Mouse (Mus musculus) liver, embryonic 16.5 days (tissue): ENCODE data around the gene Olfr801. TPM values are rescaled to one million over a fixed set of nuclear protein-coding genes. Genes with fewer than 3 reads are reported as not detected.

ENCODE experiments used
- ATAC-seq: fragments of 200-750 bp; cut with Nextera tagmentation; 2 replicates; pipeline ENCODE4 v1.8.0; 2017; ENCODE audit warnings: low read depth, mild to moderate bottlenecking, moderate number of reproducible peaks, moderate library complexity
- H3K27ac ChIP-seq: fragments of 300-500 bp; sonication (generic); 2 replicates; pipeline ENCODE4 v1.5.1; 2014; ENCODE audit warnings: mild to moderate bottlenecking, low read length
- H3K27me3 ChIP-seq: fragments of 300-500 bp; sonication (generic); 2 replicates; pipeline ENCODE4 v1.6.1; 2014; ENCODE audit warnings: low read depth, low read length, mixed read lengths; ENCODE audit not compliant: control insufficient read depth, insufficient read depth
- H3K36me3 ChIP-seq: fragments of 300-500 bp; sonication (generic); 2 replicates; pipeline ENCODE4 v1.6.1; 2014; ENCODE audit warnings: mild to moderate bottlenecking; ENCODE audit not compliant: control insufficient read depth, insufficient read depth
- H3K4me1 ChIP-seq: fragments of 300-500 bp; sonication (generic); 2 replicates; pipeline ENCODE4 v1.6.1; 2014; ENCODE audit warnings: low read depth, low read length, mixed read lengths; ENCODE audit not compliant: control insufficient read depth
- H3K4me2 ChIP-seq: fragments of 300-500 bp; sonication (generic); 2 replicates; pipeline ENCODE4 v1.6.1; 2014; ENCODE audit warnings: low read depth, low read length, mixed read lengths
- H3K4me3 ChIP-seq: fragments of 300-500 bp; sonication (generic); 2 replicates; pipeline ENCODE4 v1.5.1; 2014; ENCODE audit warnings: low read depth, mild to moderate bottlenecking, low read length
- H3K9ac ChIP-seq: fragments of 300-500 bp; sonication (generic); 2 replicates; pipeline ENCODE4 v1.6.1; 2014; ENCODE audit warnings: low read depth, low read length
- H3K9me3 ChIP-seq: fragments of 300-500 bp; sonication (generic); replicated peaks from 2 replicates; pipeline ENCODE4 v1.6.1; 2016; ENCODE audit warnings: low read length; ENCODE audit not compliant: control insufficient read depth
- WGBS: fragments of 180-500 bp; shearing (Covaris S2); extraction: QIAGEN DNeasy Blood & Tissue Kit; methylation state at CpG from one replicate; pipeline ENCODE4 v1.1.7; 2014; ENCODE audit not compliant: insufficient replicate concordance; 5-methylcytosine and 5-hydroxymethylcytosine counted together
- polyA plus RNA-seq: library from polyadenylated mRNA; unstranded; fragments of >200 nt; fragmentation: Nextera tagmentation; extraction: Ambion mirVana; gene quantifications from 2 replicates; pipeline ENCODE4 v1.2.1, GENCODE M21; 2015

Gene Olfr801
- polyA plus RNA-seq, result not detected in 2 replicates

DNA sequence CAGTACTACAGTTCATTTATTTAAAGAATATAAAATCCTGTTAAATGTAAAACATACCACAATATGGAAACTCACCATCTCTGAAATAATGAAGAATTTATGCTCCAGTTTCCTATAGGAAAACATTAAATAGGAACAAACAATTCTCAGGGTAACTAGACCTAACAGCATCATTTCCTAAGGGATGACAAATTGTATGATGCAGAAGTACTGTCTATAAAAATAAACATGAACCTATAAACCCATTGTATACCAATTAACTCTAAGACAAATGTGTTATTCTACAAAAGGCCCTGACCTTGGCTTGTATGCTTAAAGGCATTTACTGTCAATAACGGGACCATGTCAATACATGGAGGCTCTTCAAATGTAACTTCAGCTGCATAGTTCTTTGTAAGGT is at the start of gene Olfr801:
Gene Olfr801 (minus strand): TSS at position 101 of the 400 bp plus-strand sequence.
- WGBS, result 66% methylated on average over 1 of the region's 1 CpGs
- ATAC-seq, result no peak
- H3K27me3 ChIP-seq, result no peaks in the 10 kb centered on the region

GRCm38 (mm10) chr10:129702910-129703309 is 29.2 kb upstream of the Olfr801 start, which contains the start of gene Olfr804:
Gene Olfr804 (plus strand): TSS chr10:129703210.
- no peak for ATAC-seq
- H3K4me3 ChIP-seq, result no peak within 1 kb of the TSS
- H3K9ac ChIP-seq, result no peak within 1 kb of the TSS
- no peak within 1 kb of the TSS for H3K4me2 ChIP-seq
- H3K9me3 ChIP-seq, result no peaks in the 10 kb centered on the region
- no peak within 1 kb of the TSS for H3K27ac ChIP-seq
- no peaks in the 10 kb centered on the region for H3K27me3 ChIP-seq
- no peaks in the 10 kb centered on the region for H3K36me3 ChIP-seq
- H3K4me1 ChIP-seq, result no peaks in the 10 kb centered on the region

More for the DNA sequence above, at the start of gene Olfr801:
- H3K4me2 ChIP-seq, result no peak within 1 kb of the TSS
- H3K27ac ChIP-seq, result no peak within 1 kb of the TSS
- H3K36me3 ChIP-seq, result no peaks in the 10 kb centered on the region
- no peaks in the 10 kb centered on the region for H3K9me3 ChIP-seq
- no peak within 1 kb of the TSS for H3K9ac ChIP-seq
- no peak within 1 kb of the TSS for H3K4me3 ChIP-seq
- H3K4me1 ChIP-seq, result no peaks in the 10 kb centered on the region

DNA sequence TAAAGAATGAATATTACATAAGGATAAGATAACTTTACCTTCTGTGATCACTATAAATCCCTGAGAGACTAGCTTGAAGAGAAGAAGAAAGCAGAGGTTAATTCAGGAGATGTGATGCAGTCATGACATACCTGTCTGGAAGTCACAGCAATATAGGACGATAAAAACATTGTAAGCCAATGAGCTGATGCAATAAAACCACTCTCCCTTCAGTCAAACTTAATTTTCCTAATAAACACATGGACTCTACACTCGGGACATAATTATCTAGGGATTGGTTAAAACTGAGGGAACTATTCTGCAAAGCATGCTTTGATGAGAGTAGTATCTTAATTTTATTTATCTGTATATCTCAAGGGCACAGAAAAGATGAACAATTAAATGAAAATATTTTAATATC is 20.5 kb upstream of the Olfr801 start, which contains the start of gene Olfr803:
Gene Olfr803 (minus strand): TSS at position 101 of the 400 bp plus-strand sequence.
- H3K4me3 ChIP-seq, result no peak within 1 kb of the TSS
- no peaks in the 10 kb centered on the region for H3K27me3 ChIP-seq
- 60% methylated on average over 2 of the region's 2 CpGs for WGBS
- ATAC-seq, result no peak
- H3K4me1 ChIP-seq, result no peaks in the 10 kb centered on the region
- no peaks in the 10 kb centered on the region for H3K9me3 ChIP-seq
- H3K4me2 ChIP-seq, result no peak within 1 kb of the TSS
- no peak within 1 kb of the TSS for H3K27ac ChIP-seq
- no peak within 1 kb of the TSS for H3K9ac ChIP-seq
- no peaks in the 10 kb centered on the region for H3K36me3 ChIP-seq

DNA sequence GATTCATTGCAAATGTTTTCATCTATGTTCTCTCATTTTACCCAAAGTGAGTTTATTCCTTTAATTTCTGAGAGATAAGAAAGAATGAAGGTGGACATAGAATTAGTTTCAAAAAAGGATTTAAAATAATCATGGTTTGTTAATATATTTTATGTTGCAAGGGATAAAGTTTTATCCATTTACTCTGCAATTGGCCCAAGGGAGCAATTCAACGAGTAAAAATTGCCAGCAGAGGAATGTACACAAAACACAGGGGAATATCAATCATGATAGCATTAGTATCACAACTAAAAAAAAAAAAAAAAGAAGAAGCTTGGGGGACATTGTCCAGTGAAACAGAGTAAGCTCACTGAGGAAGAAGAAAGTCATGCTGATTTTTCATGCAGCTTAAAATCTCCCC is 14.4 kb upstream of the Olfr801 start, which contains the start of gene Olfr802:
Gene Olfr802 (minus strand): TSS at position 101 of the 400 bp plus-strand sequence.
- Histone ChIP-seq H3K27ac (no peak within 1 kb of the TSS), H3K36me3 (no peaks in the 10 kb centered on the region), H3K4me2 (no peak within 1 kb of the TSS), H3K9me3 (no peaks in the 10 kb centered on the region), H3K4me1 (no peaks in the 10 kb centered on the region), H3K4me3 (no peak within 1 kb of the TSS), H3K9ac (no peak within 1 kb of the TSS), H3K27me3 (no peaks in the 10 kb centered on the region)
- ATAC-seq, result no peak
- 36% methylated on average over 1 of the region's 1 CpGs for WGBS

DNA sequence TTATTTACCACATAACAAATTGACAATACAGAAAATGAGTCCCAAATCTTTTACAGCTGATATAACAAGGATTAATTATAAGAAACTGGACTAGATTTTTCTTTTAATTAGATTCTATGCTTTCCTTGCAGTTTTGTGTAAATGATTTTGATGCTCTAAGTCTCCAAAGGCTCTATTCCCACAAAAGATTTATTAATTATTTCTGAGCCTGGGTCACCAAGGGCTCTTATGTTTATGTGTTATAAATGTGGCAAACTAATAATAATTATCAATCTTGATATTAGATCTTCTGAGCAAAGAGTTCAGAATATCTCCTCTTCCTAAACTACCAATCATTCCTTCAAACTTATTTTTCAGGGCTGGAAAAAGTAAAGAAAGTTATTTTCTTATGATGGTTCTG is 16.3 kb downstream of the Olfr801 start, which contains the start of gene Olfr800:
Gene Olfr800 (plus strand): TSS at position 301 of the 400 bp plus-strand sequence.
- H3K27me3 ChIP-seq, result no peaks in the 10 kb centered on the region
- H3K4me1 ChIP-seq, result no peaks in the 10 kb centered on the region
- no peaks in the 10 kb centered on the region for H3K9me3 ChIP-seq
- no peaks in the 10 kb centered on the region for H3K36me3 ChIP-seq
- H3K27ac ChIP-seq, result no peak within 1 kb of the TSS
- H3K4me2 ChIP-seq, result no peak within 1 kb of the TSS
- no peak within 1 kb of the TSS for H3K9ac ChIP-seq
- no peak within 1 kb of the TSS for H3K4me3 ChIP-seq
- ATAC-seq, result no peak

DNA sequence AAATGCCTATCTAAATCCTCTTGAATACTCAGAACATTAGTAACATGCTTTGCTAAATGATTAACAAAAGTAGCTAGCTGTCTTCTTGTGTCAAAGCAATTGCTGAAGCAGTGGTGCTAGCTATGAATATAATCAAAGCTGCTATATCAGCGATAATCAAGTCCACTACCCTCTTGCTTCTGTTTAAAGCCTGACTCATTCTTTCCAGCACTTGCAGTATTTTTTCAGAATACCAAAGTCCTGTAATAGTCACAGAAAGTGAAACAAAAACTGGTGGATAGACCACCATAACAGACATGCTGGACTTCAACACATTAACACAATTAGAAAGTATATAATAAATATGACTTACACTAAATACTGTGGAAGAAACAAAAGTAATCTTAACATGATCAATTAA is 21.9 kb downstream of the Olfr801 start:
- H3K9ac ChIP-seq, result no peak overlapping the region
- no peak for ATAC-seq
- H3K4me1 ChIP-seq, result no peaks in the 10 kb centered on the region
- H3K36me3 ChIP-seq, result no peaks in the 10 kb centered on the region
- H3K9me3 ChIP-seq, result no peaks in the 10 kb centered on the region
- H3K27me3 ChIP-seq, result no peaks in the 10 kb centered on the region
- H3K4me2 ChIP-seq, result no peak overlapping the region
- no peak overlapping the region for H3K27ac ChIP-seq
- H3K4me3 ChIP-seq, result no peak overlapping the region
- 63% methylated on average over 1 of the region's 1 CpGs for WGBS

GRCm38 (mm10) chr10:129637184-129637583 is 36.5 kb downstream of the Olfr801 start, which contains the start of gene Olfr799:
Gene Olfr799 (plus strand): TSS chr10:129637484.
- WGBS, result 18% methylated on average over 1 of the region's 1 CpGs
- Histone ChIP-seq H3K4me2 (no peak within 1 kb of the TSS), H3K27me3 (no peaks in the 10 kb centered on the region), H3K4me1 (no peaks in the 10 kb centered on the region), H3K27ac (no peak within 1 kb of the TSS), H3K9me3 (no peaks in the 10 kb centered on the region), H3K4me3 (no peak within 1 kb of the TSS), H3K36me3 (no peaks in the 10 kb centered on the region), H3K9ac (no peak within 1 kb of the TSS)
- ATAC-seq, result no peak

- 56% methylated on average over 1 of the region's 1 CpGs for WGBS
- no peaks in the 10 kb centered on the region for H3K9me3 ChIP-seq
- no peak within 1 kb of the TSS for H3K4me2 ChIP-seq
- no peaks in the 10 kb centered on the region for H3K4me1 ChIP-seq
- no peak within 1 kb of the TSS for H3K9ac ChIP-seq
- no peaks in the 10 kb centered on the region for H3K27me3 ChIP-seq
- ATAC-seq, result no peak
- no peaks in the 10 kb centered on the region for H3K36me3 ChIP-seq
- H3K27ac ChIP-seq, result no peak within 1 kb of the TSS
- H3K4me3 ChIP-seq, result no peak within 1 kb of the TSS
Observed at GRCm38 (mm10) chr10:129627834-129628233, 45.8 kb downstream of the Olfr801 start, which contains the start of gene Olfr798. Gene Olfr798 (minus strand): TSS chr10:129627934.

DNA sequence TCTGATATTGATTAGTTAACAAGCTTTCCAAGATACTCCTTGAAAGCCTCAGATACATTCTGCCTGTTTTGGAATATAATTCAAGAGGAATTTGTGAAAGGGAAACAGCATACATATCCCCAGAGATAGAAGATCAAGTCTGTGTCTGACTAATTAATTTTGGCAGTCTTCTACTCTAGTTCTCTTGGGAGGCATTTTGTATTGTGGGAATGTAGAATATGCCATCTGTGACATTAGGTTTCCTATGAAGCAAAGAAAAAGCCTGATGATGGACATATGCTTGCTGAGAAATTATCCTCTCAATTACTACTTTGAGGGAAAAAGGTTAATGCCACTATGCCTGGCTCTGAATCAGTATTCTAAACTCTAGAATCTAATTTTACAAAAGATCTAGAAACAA is 50.4 kb downstream of the Olfr801 start:
- H3K9ac ChIP-seq, result no peak overlapping the region
- ATAC-seq, result no peak
- H3K27me3 ChIP-seq, result no peaks in the 10 kb centered on the region
- H3K4me1 ChIP-seq, result no peaks in the 10 kb centered on the region
- H3K36me3 ChIP-seq, result no peaks in the 10 kb centered on the region
- no peaks in the 10 kb centered on the region for H3K9me3 ChIP-seq
- no peak overlapping the region for H3K27ac ChIP-seq
- no peak overlapping the region for H3K4me3 ChIP-seq
- no peak overlapping the region for H3K4me2 ChIP-seq
